Mouse (Mus musculus): Measurements from ENCODE around the gene Nudt5. TPM values are rescaled to one million over a fixed set of nuclear protein-coding genes. Genes with fewer than 3 reads are reported as not detected.
"Not testable (repeated sequence)": the region's sequence is repeated elsewhere in the genome, so short reads cannot be mapped to it uniquely, and the experiment has no call there.

Gene Nudt5
- 59.8 and 69.0 TPM in 2 replicates for polyA plus RNA-seq (2015; fragmentation: Nextera tagmentation; extraction: Ambion mirVana)

DNA sequence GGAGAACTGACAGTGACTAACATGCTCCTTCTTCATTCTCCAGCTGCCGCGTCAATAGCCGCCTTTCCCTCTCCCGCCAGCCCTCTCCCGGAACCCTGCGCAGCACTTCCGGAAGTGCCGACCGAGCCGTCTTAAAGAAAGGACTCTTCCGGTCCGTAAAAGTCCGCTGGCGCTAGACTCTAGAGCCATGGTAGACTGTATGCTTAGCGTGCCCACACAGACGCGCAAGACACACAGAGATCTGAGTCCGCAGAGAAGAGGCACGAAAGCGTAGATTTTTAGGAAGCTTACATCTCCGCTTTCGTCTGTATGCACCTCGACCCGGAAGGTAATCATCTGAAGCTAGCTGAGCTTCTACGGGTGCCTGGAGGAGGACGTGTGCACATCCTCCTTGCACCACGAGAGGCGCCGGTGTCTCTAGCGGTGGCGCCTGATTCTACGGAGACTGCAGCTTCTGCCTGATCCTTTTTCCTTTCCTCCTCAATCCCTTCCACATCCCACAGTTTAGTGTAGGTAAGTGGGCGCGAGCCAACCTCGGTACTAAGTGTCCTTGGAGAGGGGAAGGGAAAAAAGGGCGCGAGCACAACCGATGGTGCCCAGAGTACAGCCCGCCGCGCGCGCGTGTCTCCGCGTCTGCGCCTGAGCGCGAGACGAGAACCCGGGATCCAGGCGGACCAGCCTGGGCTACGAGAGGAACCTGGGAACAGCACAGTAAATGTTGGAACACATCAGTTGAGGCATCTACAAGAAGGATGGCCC, at the start of gene Nudt5, which contains the start of gene Cdc123:
Nudt5 (plus strand) TSS at position 147 of the 759 bp plus-strand sequence.
Cdc123 (minus strand) TSS at position 292 of the 759 bp plus-strand sequence.
- Histone ChIP-seq H3K9ac (peak within 1 kb of the TSS; percentile 93), H3K4me3 (peak within 1 kb of the TSS; percentile 89), H3K9me3 (no peaks in the 10 kb centered on the region), H3K4me1 (peaks cover 17% of the 10 kb centered on the region), H3K27me3 (replicated peaks) (no peaks in the 10 kb centered on the region), H3K4me2 (peak within 1 kb of the TSS; percentile 78), H3K36me3 (peaks cover 33% of the 10 kb centered on the region), H3K27ac (replicated peaks) (peak within 1 kb of the TSS; percentile 89)
- peak; percentile 75 for ATAC-seq (ENCODE audit: extremely low read depth, insufficient number of reproducible peaks, low FRiP score, low TSS enrichment)
- under 1% methylated on average over 53 of the region's 53 CpGs for WGBS

- Histone ChIP-seq H3K27me3 (replicated peaks) (no peaks in the 10 kb centered on the region), H3K4me1 (peaks cover 20% of the 10 kb centered on the region), H3K9ac (no peak overlapping the region), H3K4me3 (no peak overlapping the region), H3K9me3 (no peaks in the 10 kb centered on the region), H3K4me2 (no peak overlapping the region), H3K27ac (replicated peaks) (no peak overlapping the region), H3K36me3 (peaks cover 90% of the 10 kb centered on the region)
- ATAC-seq (ENCODE audit: extremely low read depth, insufficient number of reproducible peaks, low FRiP score, low TSS enrichment), result no peak
- 72% methylated on average over 11 of the region's 11 CpGs for WGBS
Observed at GRCm38 (mm10) chr2:5797816-5798672, 46.8 kb upstream of the Nudt5 start.

DNA sequence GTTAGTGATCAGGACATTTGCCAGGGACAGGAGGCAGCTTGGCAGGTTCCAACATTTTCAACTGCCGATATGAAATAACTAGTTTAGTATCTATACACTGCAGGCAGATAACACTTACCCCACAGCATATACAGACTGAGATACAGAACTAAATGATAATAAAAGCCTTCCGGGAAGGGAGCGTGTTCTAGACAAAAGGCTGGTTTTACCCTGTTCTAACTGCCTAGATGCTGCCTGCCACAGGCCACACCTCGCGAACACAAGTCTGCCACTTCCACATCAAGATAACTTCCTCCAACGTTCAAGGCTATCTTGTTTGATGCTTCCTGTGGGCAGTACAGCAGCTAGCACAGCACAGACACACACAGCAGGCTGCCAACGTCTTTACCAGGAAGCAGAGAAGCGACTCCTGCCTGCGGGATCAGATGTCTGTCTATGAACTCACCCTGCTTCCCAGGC, 43.6 kb upstream of the Nudt5 start:
- no peak overlapping the region for H3K4me3 ChIP-seq
- peak overlapping the region; percentile 8; the same call in 1 of the 2 replicates for H3K27ac ChIP-seq (replicated peaks)
- H3K27me3 ChIP-seq (replicated peaks), result no peaks in the 10 kb centered on the region
- no peak for ATAC-seq (ENCODE audit: extremely low read depth, insufficient number of reproducible peaks, low FRiP score, low TSS enrichment)
- peaks cover 88% of the 10 kb centered on the region for H3K36me3 ChIP-seq
- no peak overlapping the region for H3K4me2 ChIP-seq
- WGBS, result 52% methylated on average over 9 of the region's 9 CpGs
- no peak overlapping the region for H3K9ac ChIP-seq
- H3K9me3 ChIP-seq, result no peaks in the 10 kb centered on the region
- peaks cover 20% of the 10 kb centered on the region for H3K4me1 ChIP-seq

GRCm38 (mm10) chr2:5801927-5802590, 42.8 kb upstream of the Nudt5 start:
- no peak overlapping the region for H3K4me2 ChIP-seq
- no peak for ATAC-seq (ENCODE audit: extremely low read depth, insufficient number of reproducible peaks, low FRiP score, low TSS enrichment)
- H3K9me3 ChIP-seq, result no peaks in the 10 kb centered on the region
- no peak overlapping the region for H3K4me3 ChIP-seq
- H3K4me1 ChIP-seq, result peaks cover 20% of the 10 kb centered on the region
- no peaks in the 10 kb centered on the region for H3K27me3 ChIP-seq (replicated peaks)
- H3K27ac ChIP-seq (replicated peaks), result 0 out of 2 replicates have a peak overlapping the region, but pooled peaks have one; percentile 8
- H3K36me3 ChIP-seq, result peaks cover 81% of the 10 kb centered on the region
- no peak overlapping the region for H3K9ac ChIP-seq
- 90% methylated on average over 10 of the region's 10 CpGs for WGBS

GRCm38 (mm10) chr2:5804440-5805045, 40.3 kb upstream of the Nudt5 start:
- Histone ChIP-seq H3K27me3 (replicated peaks) (no peaks in the 10 kb centered on the region), H3K9me3 (no peaks in the 10 kb centered on the region), H3K4me3 (no peak overlapping the region), H3K36me3 (peaks cover 86% of the 10 kb centered on the region), H3K9ac (no peak overlapping the region), H3K4me1 (peaks cover 10% of the 10 kb centered on the region; the same call in 1 of the 2 replicates), H3K27ac (replicated peaks) (no peak overlapping the region), H3K4me2 (no peak overlapping the region)
- ATAC-seq (ENCODE audit: extremely low read depth, insufficient number of reproducible peaks, low FRiP score, low TSS enrichment), result no peak
- WGBS, result 85% methylated on average over 6 of the region's 6 CpGs

- Histone ChIP-seq H3K4me1 (peaks cover 10% of the 10 kb centered on the region; the same call in 1 of the 2 replicates), H3K27me3 (replicated peaks) (no peaks in the 10 kb centered on the region), H3K9ac (no peak overlapping the region), H3K9me3 (no peaks in the 10 kb centered on the region), H3K4me2 (no peak overlapping the region), H3K27ac (replicated peaks) (no peak overlapping the region), H3K36me3 (peaks cover 87% of the 10 kb centered on the region), H3K4me3 (no peak overlapping the region)
- no peak for ATAC-seq (ENCODE audit: extremely low read depth, insufficient number of reproducible peaks, low FRiP score, low TSS enrichment)
- WGBS, result 90% methylated on average over 7 of the region's 7 CpGs
Observed at GRCm38 (mm10) chr2:5805228-5805627, 39.6 kb upstream of the Nudt5 start.

DNA sequence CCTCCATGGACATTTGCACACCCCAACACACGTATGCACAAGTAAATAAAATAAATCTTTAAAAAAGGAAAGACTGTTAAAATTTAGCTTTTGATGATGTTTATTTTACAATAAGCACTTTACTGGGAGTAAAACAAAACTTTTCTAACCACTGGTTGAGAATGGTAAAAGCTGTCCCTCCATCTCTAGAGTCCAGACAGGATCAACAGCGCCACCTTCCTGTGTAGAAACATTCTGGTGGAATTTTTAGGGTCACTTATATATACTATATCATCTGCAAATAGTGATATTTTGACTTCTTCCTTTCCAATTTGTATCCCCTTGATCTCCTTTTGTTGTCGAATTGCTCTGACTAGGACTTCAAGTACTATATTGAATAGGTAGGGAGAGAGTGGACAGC, 38.6 kb upstream of the Nudt5 start:
- not testable (repeated sequence) for H3K4me1 ChIP-seq; H3K4me2 ChIP-seq; H3K4me3 ChIP-seq; H3K9ac ChIP-seq; H3K27ac ChIP-seq (replicated peaks); H3K27me3 ChIP-seq (replicated peaks); H3K9me3 ChIP-seq; ATAC-seq (ENCODE audit: extremely low read depth, insufficient number of reproducible peaks, low FRiP score, low TSS enrichment)
- H3K36me3 ChIP-seq, result peaks cover 87% of the 10 kb centered on the region
- 80% methylated on average over 3 of the region's 3 CpGs for WGBS

GRCm38 (mm10) chr2:5810036-5810718, 34.6 kb upstream of the Nudt5 start:
- Histone ChIP-seq H3K9me3 (no peaks in the 10 kb centered on the region), H3K4me3 (no peak overlapping the region), H3K4me2 (no peak overlapping the region), H3K27ac (replicated peaks) (no peak overlapping the region), H3K36me3 (peaks cover 78% of the 10 kb centered on the region), H3K27me3 (replicated peaks) (no peaks in the 10 kb centered on the region), H3K4me1 (no peaks in the 10 kb centered on the region), H3K9ac (no peak overlapping the region)
- no peak for ATAC-seq (ENCODE audit: extremely low read depth, insufficient number of reproducible peaks, low FRiP score, low TSS enrichment)
- 90% methylated on average over 5 of the region's 5 CpGs for WGBS

- ATAC-seq (ENCODE audit: extremely low read depth, insufficient number of reproducible peaks, low FRiP score, low TSS enrichment), result no peak
- Histone ChIP-seq H3K36me3 (peaks cover 75% of the 10 kb centered on the region), H3K9ac (no peak overlapping the region), H3K27me3 (replicated peaks) (no peaks in the 10 kb centered on the region), H3K4me3 (no peak overlapping the region), H3K9me3 (no peaks in the 10 kb centered on the region), H3K4me1 (no peaks in the 10 kb centered on the region), H3K4me2 (no peak overlapping the region), H3K27ac (replicated peaks) (no peak overlapping the region)
- WGBS, result 90% methylated on average over 5 of the region's 5 CpGs
Observed at GRCm38 (mm10) chr2:5811235-5811782, 33.5 kb upstream of the Nudt5 start.

DNA sequence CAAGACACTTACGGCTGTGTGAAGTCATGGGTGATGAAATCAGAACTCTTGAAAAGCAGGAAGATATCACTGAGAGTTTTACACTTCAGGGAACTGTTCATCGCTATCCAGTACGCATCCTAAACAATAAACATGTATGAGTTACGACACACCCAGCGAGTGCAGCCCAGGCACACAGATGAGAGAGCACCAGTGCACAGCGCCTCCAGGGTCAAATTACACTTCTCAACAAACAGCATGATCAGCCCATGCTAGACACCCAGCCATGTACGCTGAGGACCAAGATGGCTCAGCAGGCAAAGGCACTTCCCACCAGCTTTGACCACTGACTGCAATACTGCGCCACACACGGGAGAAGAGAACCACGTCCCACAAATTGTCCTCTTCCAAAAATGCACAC, 23.6 kb upstream of the Nudt5 start:
- no peak for ATAC-seq (ENCODE audit: extremely low read depth, insufficient number of reproducible peaks, low FRiP score, low TSS enrichment)
- peaks cover 77% of the 10 kb centered on the region for H3K36me3 ChIP-seq

More for the DNA sequence above, 23.6 kb upstream of the Nudt5 start:
- Histone ChIP-seq H3K4me1 (no peaks in the 10 kb centered on the region), H3K27me3 (replicated peaks) (no peaks in the 10 kb centered on the region), H3K4me2 (no peak overlapping the region), H3K9me3 (no peaks in the 10 kb centered on the region), H3K9ac (no peak overlapping the region), H3K4me3 (no peak overlapping the region), H3K27ac (replicated peaks) (no peak overlapping the region)
- WGBS, result 75% methylated on average over 10 of the region's 10 CpGs
